Mouse (Mus musculus): Measurements from ENCODE around the gene Atp2b2. TPM values are rescaled to one million over a fixed set of nuclear protein-coding genes. Genes with fewer than 3 reads are reported as not detected.

Gene Atp2b2
- total RNA-seq, 2 experiments from 2014 or later: 3.9 to 5.8 TPM

- no peak for DNase-seq
Measured at GRCm38 (mm10) chr6:113857310-113857873, 185.0 kb downstream of the Atp2b2 start.

GRCm38 (mm10) chr6:113856790-113857189, 185.6 kb downstream of the Atp2b2 start:
- no peak for DNase-seq

GRCm38 (mm10) chr6:113856095-113856646, 186.2 kb downstream of the Atp2b2 start:
- DNase-seq: no peak

- DNase-seq: no peak
Measured at GRCm38 (mm10) chr6:113855581-113855980, 186.8 kb downstream of the Atp2b2 start.

GRCm38 (mm10) chr6:113852318-113852717, 190.1 kb downstream of the Atp2b2 start:
- DNase-seq: peak; percentile 81

- DNase-seq: no peak
Measured at GRCm38 (mm10) chr6:113849819-113850218, 192.6 kb downstream of the Atp2b2 start.

GRCm38 (mm10) chr6:113848655-113849054, 193.8 kb downstream of the Atp2b2 start:
- DNase-seq: no peak

GRCm38 (mm10) chr6:113847092-113847491, 195.3 kb downstream of the Atp2b2 start:
- DNase-seq: no peak

- no peak for DNase-seq
Measured at GRCm38 (mm10) chr6:113843248-113843647, 199.2 kb downstream of the Atp2b2 start.

- DNase-seq: no peak
Measured at GRCm38 (mm10) chr6:113838493-113838892, 203.9 kb downstream of the Atp2b2 start.

- DNase-seq: no peak
Measured at GRCm38 (mm10) chr6:113837740-113838139, 204.7 kb downstream of the Atp2b2 start.

- DNase-seq: no peak
Measured at GRCm38 (mm10) chr6:113836545-113836944, 205.9 kb downstream of the Atp2b2 start.

- no peak for DNase-seq
Measured at GRCm38 (mm10) chr6:113830463-113830862, 211.9 kb downstream of the Atp2b2 start.

GRCm38 (mm10) chr6:113827309-113827708, 215.1 kb downstream of the Atp2b2 start:
- DNase-seq: no peak

- peak; percentile 64 for DNase-seq
Measured at GRCm38 (mm10) chr6:113822417-113822816, 220.0 kb downstream of the Atp2b2 start.

- no peak for DNase-seq
Measured at GRCm38 (mm10) chr6:113816690-113817089, 225.7 kb downstream of the Atp2b2 start.

GRCm38 (mm10) chr6:113811462-113811861, 231.0 kb downstream of the Atp2b2 start:
- no peak for DNase-seq

GRCm38 (mm10) chr6:113810667-113811066, 231.7 kb downstream of the Atp2b2 start:
- DNase-seq: no peak

- DNase-seq: no peak
Measured at GRCm38 (mm10) chr6:113806241-113806640, 236.2 kb downstream of the Atp2b2 start.

GRCm38 (mm10) chr6:113801233-113801632, 241.2 kb downstream of the Atp2b2 start:
- DNase-seq: no peak

GRCm38 (mm10) chr6:113799915-113800314, 242.5 kb downstream of the Atp2b2 start:
- DNase-seq: no peak

- no peak for DNase-seq
Measured at GRCm38 (mm10) chr6:113799349-113799748, 243.1 kb downstream of the Atp2b2 start.

- no peak for DNase-seq
Measured at GRCm38 (mm10) chr6:113798921-113799320, 243.5 kb downstream of the Atp2b2 start.

- DNase-seq: peak; percentile 14
Measured at GRCm38 (mm10) chr6:113795241-113795702, 247.1 kb downstream of the Atp2b2 start.

Data from adrenal gland, postnatal 10 days (tissue).